Mouse (Mus musculus): ENCODE measurements around the gene Hmgcs2.

- TF ChIP-seq POLR2AphosphoS2 (IDR thresholded peaks at IDR 0.05; ENCODE audit: insufficient read length, low read depth) (peak; percentile 48), CEBPB (IDR thresholded peaks at IDR 0.05; ENCODE audit: insufficient read depth, poor library complexity, severe bottlenecking) (no peak), POLR2A (IDR thresholded peaks at IDR 0.05; ENCODE audit: insufficient read length, low read depth) (peak; percentile 24)
These were observed 30.2 kb downstream of the Hmgcs2 start for GRCm38 (mm10) chr3:98310456-98310855.

Data from myocyte (in vitro differentiated cells).